Mouse (Mus musculus) limb, embryonic 11.5 days (tissue): ENCODE results near the gene Rbfox1. TPM values are rescaled to one million over a fixed set of nuclear protein-coding genes. Genes with fewer than 3 reads are reported as not detected.
A peak's percentile ranks its signal among the peaks of the same experiment; 100 is the strongest.

ENCODE experiments used
- ATAC-seq: fragments of 200-750 bp; cut with Nextera tagmentation; 2 replicates; pipeline ENCODE4 v1.8.0; 2017; ENCODE audit warnings: low read depth; ENCODE audit not compliant: insufficient number of reproducible peaks, low FRiP score, low TSS enrichment
- DNase-seq: peaks from one replicate; pipeline ENCODE4 v3.0.0-alpha.2; 2015; ENCODE audit warnings: low spot score
- H3K27ac ChIP-seq: fragments of 300-500 bp; sonication (generic); replicated peaks from 2 replicates; pipeline ENCODE4 v1.5.1; 2014; ENCODE audit warnings: low read depth, mild to moderate bottlenecking, low read length
- H3K27me3 ChIP-seq: fragments of 300-500 bp; sonication (generic); 2 replicates; pipeline ENCODE4 v1.6.1; 2014; ENCODE audit warnings: mild to moderate bottlenecking, low read length, mixed read lengths; ENCODE audit not compliant: control insufficient read depth, insufficient read depth
- H3K36me3 ChIP-seq: fragments of 300-500 bp; sonication (generic); 2 replicates; pipeline ENCODE4 v1.6.1; 2014; ENCODE audit warnings: mild to moderate bottlenecking, low read length, moderate library complexity, mixed read lengths; ENCODE audit not compliant: control insufficient read depth, insufficient read depth
- H3K4me1 ChIP-seq: fragments of 300-500 bp; sonication (generic); 2 replicates; pipeline ENCODE4 v1.6.1; 2014; ENCODE audit warnings: low read length, mixed read lengths; ENCODE audit not compliant: control insufficient read depth, insufficient read depth
- H3K4me2 ChIP-seq: fragments of 300-500 bp; sonication (generic); 2 replicates; pipeline ENCODE4 v1.6.1; 2014; ENCODE audit warnings: low read depth, mild to moderate bottlenecking, moderate library complexity; ENCODE audit not compliant: severe bottlenecking
- H3K4me3 ChIP-seq: fragments of 300-500 bp; sonication (generic); 2 replicates; pipeline ENCODE4 v1.5.1; 2014; ENCODE audit warnings: low read depth, low read length
- H3K9ac ChIP-seq: fragments of 300-500 bp; sonication (generic); 2 replicates; pipeline ENCODE4 v1.6.1; 2014; ENCODE audit warnings: mild to moderate bottlenecking, low read length
- H3K9me3 ChIP-seq: fragments of 300-500 bp; sonication (generic); 2 replicates; pipeline ENCODE4 v1.6.1; 2016; ENCODE audit warnings: low read length; ENCODE audit not compliant: control insufficient read depth
- WGBS: fragments of 180-500 bp; shearing (Covaris S2); extraction: QIAGEN DNeasy Blood & Tissue Kit; methylation state at CpG from one replicate; pipeline ENCODE4 v1.1.7; 2014; 5-methylcytosine and 5-hydroxymethylcytosine counted together
- polyA plus RNA-seq: library from polyadenylated mRNA; unstranded; fragments of >200 nt; fragmentation: Nextera tagmentation; extraction: Ambion mirVana; gene quantifications from 2 replicates; pipeline ENCODE4 v1.2.1, GENCODE M21; 2014

The Rbfox1 gene
- polyA plus RNA-seq, 1 experiment from 2014 or later = 0.81 TPM

DNA sequence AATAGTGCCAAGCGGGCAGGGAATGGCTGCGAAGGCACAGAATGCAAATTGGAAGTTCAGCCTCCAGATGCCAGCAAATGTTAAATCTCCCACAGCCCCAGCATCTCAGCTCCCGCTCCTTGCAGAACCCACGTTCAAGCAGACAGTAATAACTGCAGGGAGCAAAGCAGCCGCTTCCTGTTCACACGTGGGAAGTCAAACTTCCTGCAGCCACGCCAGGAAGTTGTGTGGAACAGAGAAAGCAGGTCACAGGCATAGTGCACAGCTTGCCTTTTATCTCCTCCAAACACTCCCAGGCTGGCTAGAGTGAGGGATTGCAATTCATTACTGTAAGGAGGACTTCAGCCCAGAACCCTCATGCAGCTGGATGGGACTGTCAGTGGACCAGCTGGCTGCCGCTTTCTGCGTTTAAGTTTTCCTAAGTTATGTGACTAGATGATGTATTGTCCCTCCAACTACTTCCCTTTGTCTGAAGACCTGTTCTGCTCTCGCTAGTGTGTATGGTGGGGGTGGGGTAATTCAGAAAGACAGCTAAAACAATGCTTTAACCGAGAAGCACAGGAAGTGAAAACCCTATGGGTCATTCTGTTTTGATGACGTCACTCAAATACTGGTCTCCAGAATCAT is 1534.6 kb downstream of the Rbfox1 start:
- WGBS = 14% methylated on average over 12 of the region's 12 CpGs
- no peaks in the 10 kb centered on the region for H3K27me3 ChIP-seq
- DNase-seq (peak; percentile 44), ATAC-seq (peak; percentile 54; the same call in 1 of the 2 replicates)
- peaks cover 5% of the 10 kb centered on the region; the same call in 1 of the 2 replicates for H3K4me1 ChIP-seq
- peak overlapping the region; percentile 31 for H3K4me2 ChIP-seq
- H3K9ac ChIP-seq = 0 out of 2 replicates have a peak overlapping the region, but pooled peaks have one; percentile 3
- no peaks in the 10 kb centered on the region for H3K36me3 ChIP-seq
- 0 out of 2 replicates have a peak overlapping the region, but pooled peaks have one; percentile 33 for H3K27ac ChIP-seq
- H3K9me3 ChIP-seq = no peaks in the 10 kb centered on the region
- no peak overlapping the region for H3K4me3 ChIP-seq

DNA sequence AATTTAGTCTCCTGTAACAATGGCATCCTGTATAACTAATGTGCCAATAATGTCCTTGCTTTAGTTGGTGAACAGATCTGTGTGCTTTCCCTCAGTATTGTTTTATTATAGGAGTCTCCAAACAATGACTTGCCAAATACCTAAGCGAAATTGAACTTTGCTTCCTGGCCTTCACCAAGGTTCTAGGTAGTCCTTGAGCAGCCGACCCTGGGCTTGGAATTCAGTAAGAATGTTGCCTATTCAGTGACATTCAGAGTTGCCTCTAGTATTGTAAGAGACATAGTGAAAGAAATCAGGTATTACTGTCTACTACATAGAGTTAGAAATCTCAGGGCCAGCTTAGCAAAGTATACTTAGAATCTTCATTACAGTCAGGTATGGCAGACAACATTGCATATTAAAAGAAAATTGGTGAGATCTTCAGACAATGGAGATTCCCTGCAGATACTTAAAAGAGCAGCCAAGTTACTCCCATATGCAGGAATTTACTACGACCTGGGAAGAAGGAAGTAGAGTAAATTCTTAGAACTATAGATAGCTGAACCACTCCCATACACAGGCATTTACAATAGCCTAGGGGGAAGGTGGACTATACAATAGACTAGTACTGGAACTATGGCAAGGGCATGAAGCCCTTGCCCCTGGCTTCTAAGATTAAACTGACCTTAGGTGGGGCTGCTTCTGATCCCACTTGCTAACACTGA is 1540.4 kb downstream of the Rbfox1 start:
- Histone ChIP-seq H3K9ac (no peak overlapping the region), H3K27me3 (no peaks in the 10 kb centered on the region), H3K4me1 (no peaks in the 10 kb centered on the region), H3K4me2 (no peak overlapping the region), H3K27ac (no peak overlapping the region), H3K9me3 (no peaks in the 10 kb centered on the region), H3K4me3 (no peak overlapping the region), H3K36me3 (no peaks in the 10 kb centered on the region)
- 82% methylated on average over 3 of the region's 3 CpGs for WGBS
- DNase-seq (no peak), ATAC-seq (no peak)

DNA sequence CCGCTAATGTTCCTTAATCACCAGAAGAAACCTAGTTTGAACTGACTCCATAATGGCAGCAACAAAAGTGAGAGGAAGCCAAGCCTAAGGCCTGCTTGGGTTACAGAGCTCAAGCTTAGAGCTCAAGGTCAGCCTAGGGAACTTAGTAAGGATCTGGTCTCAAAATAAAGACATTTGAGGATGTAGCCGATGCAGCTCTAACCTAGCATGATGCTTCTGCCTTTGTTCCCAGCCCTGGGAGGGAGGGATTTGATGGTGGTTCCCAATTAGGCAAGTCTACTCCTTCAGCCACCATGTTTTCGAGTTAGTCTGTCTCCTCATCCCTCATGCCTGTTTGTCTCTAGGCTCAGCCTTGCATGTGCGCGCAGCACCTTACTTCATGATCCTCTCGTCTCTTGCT is 1548.1 kb downstream of the Rbfox1 start:
- no peaks in the 10 kb centered on the region for H3K27me3 ChIP-seq
- H3K4me2 ChIP-seq = no peak overlapping the region
- H3K4me3 ChIP-seq = no peak overlapping the region
- H3K27ac ChIP-seq = no peak overlapping the region
- no peak overlapping the region for H3K9ac ChIP-seq
- no peaks in the 10 kb centered on the region for H3K4me1 ChIP-seq
- no peaks in the 10 kb centered on the region for H3K9me3 ChIP-seq
- no peaks in the 10 kb centered on the region for H3K36me3 ChIP-seq
- ATAC-seq (no peak), DNase-seq (no peak)
- 91% methylated on average over 6 of the region's 6 CpGs for WGBS

DNA sequence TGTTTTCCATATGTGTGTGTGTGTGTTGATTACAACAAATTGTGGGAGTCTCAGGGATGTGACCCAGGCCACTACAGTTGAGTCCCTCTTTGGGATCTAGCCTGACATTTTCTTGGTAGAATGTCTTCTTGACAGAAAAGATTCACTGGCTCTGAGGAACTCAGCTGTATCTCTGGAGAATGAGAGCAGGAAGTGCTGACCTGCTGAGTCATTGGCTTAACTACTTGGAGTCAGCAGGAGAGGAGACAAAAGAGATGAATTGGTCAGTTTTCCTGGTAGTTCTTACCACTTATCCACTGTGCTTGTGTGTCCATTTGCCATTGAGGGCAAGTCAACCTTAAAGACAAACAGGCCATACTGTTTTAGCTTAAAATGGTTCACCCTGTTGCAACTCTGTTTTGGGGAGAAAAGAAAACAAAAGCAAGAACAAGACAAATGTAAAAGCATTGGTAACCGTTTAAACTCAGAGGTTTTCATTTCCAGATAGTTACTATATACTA is 1561.7 kb downstream of the Rbfox1 start:
- WGBS = 88% methylated on average over 1 of the region's 1 CpGs
- H3K4me3 ChIP-seq = no peak overlapping the region
- no peaks in the 10 kb centered on the region for H3K9me3 ChIP-seq
- ATAC-seq = no peak
- no peak overlapping the region for H3K27ac ChIP-seq
- H3K36me3 ChIP-seq = no peaks in the 10 kb centered on the region
- no peak overlapping the region for H3K9ac ChIP-seq
- H3K4me2 ChIP-seq = no peak overlapping the region
- DNase-seq = no peak
- no peaks in the 10 kb centered on the region for H3K27me3 ChIP-seq
- H3K4me1 ChIP-seq = no peaks in the 10 kb centered on the region

DNA sequence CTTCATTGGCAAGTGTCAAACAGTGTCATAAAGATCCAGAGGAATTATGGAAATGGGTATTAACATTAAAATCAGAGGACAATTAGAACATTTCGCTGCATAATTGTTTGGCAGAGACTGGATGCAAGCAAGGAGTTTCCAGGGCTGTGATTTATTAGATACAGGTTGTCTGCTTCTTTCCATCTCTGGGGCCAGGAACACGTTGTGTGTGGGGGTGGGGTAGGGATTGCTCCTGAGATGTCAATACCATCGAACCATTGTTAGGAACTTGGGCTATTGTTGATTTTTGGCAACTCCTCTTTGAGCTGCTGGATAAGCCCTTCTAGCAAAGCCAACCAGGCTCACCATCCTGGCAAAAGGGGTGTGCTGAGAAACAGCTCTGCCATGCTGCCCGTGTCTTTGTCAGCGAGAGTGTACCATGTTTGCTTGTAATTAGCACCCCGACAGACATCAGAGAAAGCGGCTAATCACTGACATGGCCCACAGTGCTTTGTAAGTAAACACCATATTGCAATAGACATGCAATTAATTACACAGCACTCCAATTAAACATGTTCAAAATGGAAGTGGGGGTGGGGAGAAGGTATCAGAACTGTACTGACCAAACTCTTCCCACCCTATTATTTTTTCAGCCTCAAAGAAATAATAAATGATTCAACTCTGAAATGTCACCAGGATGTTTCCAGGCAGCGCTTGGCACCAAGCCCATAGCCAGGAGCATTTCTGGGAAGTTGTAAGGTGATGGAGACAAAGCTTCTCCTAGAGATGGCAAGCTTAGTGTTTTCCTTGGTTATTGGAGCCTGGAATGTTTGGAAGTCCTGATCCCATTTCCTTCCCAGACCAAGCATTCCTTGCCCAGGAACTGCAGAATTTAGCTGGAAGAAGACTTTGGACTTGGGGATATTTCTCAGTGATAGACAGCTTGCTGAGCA is 1562.8 kb downstream of the Rbfox1 start:
- H3K27ac ChIP-seq = no peak overlapping the region

DNA sequence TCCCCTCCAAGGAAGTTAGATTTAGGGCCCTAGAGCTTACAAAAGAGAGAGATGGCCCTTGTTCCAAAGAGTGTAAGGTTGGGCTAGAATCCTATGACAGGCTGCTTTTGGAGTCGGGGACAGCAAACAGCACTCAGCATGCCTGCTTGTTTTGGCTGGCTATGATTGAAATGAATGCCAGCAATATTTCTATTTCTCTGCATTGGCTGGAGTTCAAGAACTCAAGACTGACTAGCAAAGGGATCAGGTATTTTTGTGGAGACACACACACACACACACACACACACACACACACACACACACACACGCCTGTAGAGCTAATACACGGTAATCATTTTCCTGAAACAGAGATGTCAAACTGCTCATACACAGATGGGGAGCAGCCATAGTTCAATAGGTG is 1566.0 kb downstream of the Rbfox1 start:
- no peaks in the 10 kb centered on the region for H3K4me1 ChIP-seq
- no peaks in the 10 kb centered on the region for H3K9me3 ChIP-seq
- no peak overlapping the region for H3K4me3 ChIP-seq
- DNase-seq (no peak), ATAC-seq (no peak)
- H3K27me3 ChIP-seq = no peaks in the 10 kb centered on the region
- H3K36me3 ChIP-seq = no peaks in the 10 kb centered on the region
- H3K27ac ChIP-seq = no peak overlapping the region
- H3K9ac ChIP-seq = no peak overlapping the region
- WGBS = 95% methylated on average over 3 of the region's 3 CpGs
- no peak overlapping the region for H3K4me2 ChIP-seq

More for the DNA sequence above, 1562.8 kb downstream of the Rbfox1 start:
- DNase-seq (no peak), ATAC-seq (no peak)
- Histone ChIP-seq H3K9me3 (no peaks in the 10 kb centered on the region), H3K4me3 (no peak overlapping the region), H3K9ac (no peak overlapping the region), H3K36me3 (no peaks in the 10 kb centered on the region), H3K4me2 (no peak overlapping the region), H3K27me3 (no peaks in the 10 kb centered on the region), H3K4me1 (no peaks in the 10 kb centered on the region)
- WGBS = 57% methylated on average over 8 of the region's 8 CpGs

DNA sequence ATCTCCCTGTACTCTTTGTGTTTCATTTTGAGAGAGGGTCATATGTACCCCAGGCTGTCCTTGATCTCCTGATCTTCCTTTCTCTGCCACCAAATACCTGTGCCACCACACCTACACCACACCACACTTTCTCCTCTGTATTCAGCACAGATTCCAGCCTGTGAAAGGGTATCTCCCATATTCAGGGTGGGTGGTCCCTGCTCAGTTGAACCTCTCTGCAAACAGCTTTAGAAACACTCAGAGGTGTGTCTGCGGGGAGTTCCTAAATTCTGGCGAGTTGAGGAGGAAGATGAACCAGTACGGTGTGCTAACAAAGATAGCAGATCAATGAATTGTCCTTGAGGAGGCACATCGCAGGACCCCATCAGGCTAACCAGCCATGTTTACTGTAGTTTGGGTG is 1572.4 kb downstream of the Rbfox1 start:
- H3K36me3 ChIP-seq = no peaks in the 10 kb centered on the region
- 90% methylated on average over 4 of the region's 4 CpGs for WGBS

More for the DNA sequence above, 1572.4 kb downstream of the Rbfox1 start:
- Histone ChIP-seq H3K4me3 (no peak overlapping the region), H3K27me3 (no peaks in the 10 kb centered on the region), H3K27ac (no peak overlapping the region), H3K4me2 (no peak overlapping the region), H3K9ac (no peak overlapping the region), H3K4me1 (no peaks in the 10 kb centered on the region), H3K9me3 (no peaks in the 10 kb centered on the region)
- DNase-seq (no peak), ATAC-seq (no peak)
